Mouse (Mus musculus): ENCODE results near the gene Gatb.

DNA sequence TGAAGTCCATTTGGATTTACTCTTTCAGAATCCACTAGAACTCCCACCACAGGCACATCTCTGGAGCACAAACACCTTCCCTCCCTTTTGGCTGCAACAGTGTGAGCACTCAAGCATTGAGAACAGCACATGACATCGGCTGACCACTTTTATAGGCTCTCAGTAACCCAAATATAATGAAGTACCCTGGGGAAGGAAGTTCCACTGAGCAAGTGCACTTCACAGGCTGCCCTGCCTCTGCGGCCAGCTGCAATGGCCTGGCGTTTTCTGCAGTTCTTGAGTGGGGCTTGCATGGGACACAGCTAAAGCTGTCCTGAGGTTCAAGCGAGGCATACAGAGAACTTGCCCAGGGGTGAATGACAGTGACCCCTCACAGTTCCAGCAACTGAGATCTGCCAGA, 117.2 kb downstream of the Gatb start:
- TF ChIP-seq CTCF (IDR thresholded peaks at IDR 0.05; ENCODE audit: control insufficient read depth, insufficient read depth, low read length) (no peak), POLR2A (IDR thresholded peaks at IDR 0.05; ENCODE audit: borderline replicate concordance, control insufficient read depth, low read depth, low read length) (no peak)

Data from bone marrow, adult 2 months (tissue).